Mouse (Mus musculus): Measurements from ENCODE around the gene Drd4.

GRCm38 (mm10) chr7:141294479-141294878 is 2.7 kb downstream of the Drd4 start:
- TF ChIP-seq CTCF (IDR thresholded peaks at IDR 0.05; ENCODE audit: borderline replicate concordance, extremely low read depth, insufficient read depth, insufficient read length) (no peak), POLR2A (IDR thresholded peaks at IDR 0.05; ENCODE audit: borderline replicate concordance, extremely low read depth, insufficient read depth, insufficient read length, poor library complexity, severe bottlenecking) (no peak)

Measured in brain, embryonic 14.5 days (tissue).